Mouse (Mus musculus) limb, embryonic 15.5 days (tissue): ENCODE results near the gene Spsb2. TPM values are rescaled to one million over a fixed set of nuclear protein-coding genes. Genes with fewer than 3 reads are reported as not detected.
A peak's percentile ranks its signal among the peaks of the same experiment; 100 is the strongest.

Experiments used
- ATAC-seq: fragments of 200-750 bp; cut with Nextera tagmentation; 2 replicates; pipeline ENCODE4 v1.8.0; 2017; ENCODE audit warnings: low read depth, moderate TSS enrichment; ENCODE audit not compliant: insufficient number of reproducible peaks, low FRiP score, low TSS enrichment
- H3K27ac ChIP-seq: fragments of 300-500 bp; sonication (generic); 2 replicates; pipeline ENCODE4 v1.5.1; 2015; ENCODE audit warnings: moderate library complexity, mild to moderate bottlenecking, inconsistent platforms
- H3K27me3 ChIP-seq: fragments of 300-500 bp; sonication (generic); 2 replicates; pipeline ENCODE4 v1.6.1; 2015; ENCODE audit warnings: inconsistent platforms
- H3K36me3 ChIP-seq: fragments of 300-500 bp; sonication (generic); 2 replicates; pipeline ENCODE4 v1.6.1; 2015; ENCODE audit warnings: inconsistent platforms
- H3K4me1 ChIP-seq: fragments of 300-500 bp; sonication (generic); 2 replicates; pipeline ENCODE4 v1.6.1; 2015; ENCODE audit warnings: inconsistent platforms
- H3K4me2 ChIP-seq: fragments of 300-500 bp; sonication (generic); 2 replicates; pipeline ENCODE4 v1.6.1; 2015; ENCODE audit warnings: mild to moderate bottlenecking, inconsistent platforms
- H3K4me3 ChIP-seq: fragments of 300-500 bp; sonication (generic); 2 replicates; pipeline ENCODE4 v1.5.1; 2015; ENCODE audit warnings: mild to moderate bottlenecking, inconsistent platforms
- H3K9ac ChIP-seq: fragments of 300-500 bp; sonication (generic); 2 replicates; pipeline ENCODE4 v1.6.1; 2015; ENCODE audit warnings: inconsistent platforms
- H3K9me3 ChIP-seq: fragments of 300-500 bp; sonication (generic); 2 replicates; pipeline ENCODE4 v1.6.1; 2016; ENCODE audit warnings: inconsistent platforms
- WGBS: fragments of 180-500 bp; shearing (Covaris S2); methylation state at CpG from one replicate; pipeline ENCODE4 v1.1.7; 2015; 5-methylcytosine and 5-hydroxymethylcytosine counted together
- polyA plus RNA-seq: library from polyadenylated mRNA; unstranded; fragments of >200 nt; fragmentation: Nextera tagmentation; extraction: Ambion mirVana; gene quantifications from 2 replicates; pipeline ENCODE4 v1.2.1, GENCODE M21; 2015

The Spsb2 gene
- polyA plus RNA-seq = 14.1 and 15.5 TPM in 2 replicates

DNA sequence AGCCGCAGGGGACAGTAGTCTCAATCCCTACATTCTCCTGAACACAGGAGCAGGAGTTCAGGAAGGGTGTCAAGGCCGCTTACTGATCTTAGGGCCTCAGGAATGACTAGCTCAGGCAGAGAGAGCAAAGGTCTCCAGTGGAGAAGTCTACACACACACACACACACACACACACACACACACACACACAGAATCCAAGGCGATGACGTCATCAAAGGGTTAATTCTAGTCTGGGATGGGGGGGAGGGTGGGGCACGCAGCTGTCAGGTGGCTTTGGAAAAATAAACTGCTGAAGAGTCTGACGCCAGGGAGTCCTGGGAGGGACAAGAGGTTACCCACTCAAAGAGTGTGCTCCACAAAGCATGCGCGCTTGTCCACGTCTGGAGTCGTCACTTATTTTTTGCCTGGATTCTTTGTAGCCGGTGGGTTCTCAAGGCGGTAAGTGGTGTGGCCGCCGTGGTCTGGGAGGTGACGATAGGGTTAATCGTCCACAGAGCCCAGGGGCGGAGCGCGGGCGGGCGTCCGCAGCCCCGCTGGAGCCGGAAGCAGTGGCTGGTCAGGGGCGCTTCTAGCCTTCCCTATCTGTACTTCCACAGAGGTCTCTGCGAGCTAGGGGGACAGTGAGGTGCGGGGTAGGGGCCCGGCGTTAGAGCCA, at the start of gene Spsb2:
TSS of gene Spsb2 (plus strand) at position 304 of the 655 bp plus-strand sequence.
- Histone ChIP-seq H3K4me1 (peaks cover 55% of the 10 kb centered on the region), H3K36me3 (peaks cover 26% of the 10 kb centered on the region), H3K9me3 (no peaks in the 10 kb centered on the region), H3K9ac (peak within 1 kb of the TSS; percentile 58), H3K4me3 (peak within 1 kb of the TSS; percentile 61), H3K27ac (peak within 1 kb of the TSS; percentile 94), H3K27me3 (no peaks in the 10 kb centered on the region), H3K4me2 (peak within 1 kb of the TSS; percentile 95)
- 4% methylated on average over 29 of the region's 29 CpGs for WGBS
- ATAC-seq = peak; percentile 51; the same call in 1 of the 2 replicates

DNA sequence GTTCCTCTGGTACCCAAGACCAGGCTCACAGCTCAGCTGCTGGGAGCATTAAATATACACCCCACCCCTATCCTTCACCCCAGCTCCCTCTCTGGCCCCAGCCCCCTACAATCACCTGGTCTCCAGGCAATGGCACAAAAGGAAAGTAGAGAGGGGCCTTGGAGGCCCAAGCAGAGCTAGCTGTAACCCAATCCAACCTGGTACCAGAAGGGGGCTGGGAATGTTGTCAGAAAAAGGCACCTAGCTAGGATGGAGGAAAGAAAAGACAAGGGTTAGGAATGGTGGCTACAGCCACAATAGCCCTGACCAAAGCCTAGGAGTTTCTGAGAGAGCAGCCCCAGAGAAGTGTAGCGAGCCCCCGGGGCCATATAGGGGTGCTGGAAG, 49.6 kb upstream of the Spsb2 start:
- Histone ChIP-seq H3K9ac (no peak overlapping the region), H3K4me1 (peaks cover 42% of the 10 kb centered on the region), H3K4me2 (peak overlapping the region; percentile 58; the same call in 1 of the 2 replicates), H3K27me3 (0 out of 2 replicates have a peak, but pooled peaks cover 4% of the 10 kb centered on the region), H3K9me3 (no peaks in the 10 kb centered on the region), H3K36me3 (peaks cover 2% of the 10 kb centered on the region; the same call in 1 of the 2 replicates), H3K27ac (peak overlapping the region; percentile 99), H3K4me3 (peak overlapping the region; percentile 3)
- no peak for ATAC-seq
- 41% methylated on average over 2 of the region's 2 CpGs for WGBS

DNA sequence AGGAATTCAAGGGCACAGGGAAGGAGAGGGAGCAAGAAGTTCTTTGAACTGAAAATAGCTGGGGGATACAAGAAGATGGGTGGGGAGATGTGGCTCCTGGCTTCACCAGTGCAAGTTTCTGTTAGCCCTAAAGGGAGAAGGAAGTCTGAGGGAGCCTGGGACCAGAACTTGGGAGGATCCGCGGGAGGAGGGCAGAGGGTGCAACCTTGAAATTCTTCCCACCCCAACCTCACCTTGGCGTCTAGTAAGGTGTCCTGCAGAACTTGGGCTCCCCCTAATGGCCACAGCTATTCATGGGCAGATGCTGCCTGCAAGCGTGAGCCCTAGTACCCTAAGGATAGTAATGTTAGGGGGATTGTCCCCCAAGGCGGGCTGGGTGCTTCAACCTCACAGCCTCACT, 49.2 kb upstream of the Spsb2 start:
- H3K36me3 ChIP-seq = 0 out of 2 replicates have a peak, but pooled peaks cover 2% of the 10 kb centered on the region
- no peak overlapping the region for H3K9ac ChIP-seq
- WGBS = 3% methylated on average over 5 of the region's 5 CpGs
- H3K4me2 ChIP-seq = peak overlapping the region; percentile 58; the same call in 1 of the 2 replicates
- peaks cover 37% of the 10 kb centered on the region for H3K4me1 ChIP-seq
- H3K27ac ChIP-seq = peak overlapping the region; percentile 99
- no peaks in the 10 kb centered on the region for H3K9me3 ChIP-seq
- no peak for ATAC-seq
- 0 out of 2 replicates have a peak, but pooled peaks cover 4% of the 10 kb centered on the region for H3K27me3 ChIP-seq
- peak overlapping the region; percentile 3 for H3K4me3 ChIP-seq

DNA sequence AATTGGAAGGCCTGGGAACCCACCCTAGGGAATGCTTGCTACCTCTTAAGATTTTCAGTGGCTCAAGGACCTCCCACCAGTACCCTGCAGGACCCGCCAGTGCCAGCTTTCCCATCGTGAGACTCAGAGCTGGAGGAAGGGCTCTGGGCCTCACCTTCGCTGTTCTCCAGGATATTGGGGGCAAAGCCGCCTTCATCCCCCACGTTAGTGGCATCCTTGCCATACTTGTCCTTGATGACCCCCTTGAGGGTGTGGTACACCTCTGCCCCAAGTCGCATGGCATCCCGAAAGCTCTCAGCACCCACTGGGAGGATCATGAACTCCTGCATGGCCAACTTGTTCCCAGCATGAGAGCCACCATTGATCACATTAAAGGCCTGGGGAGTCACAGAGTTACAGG, 42.5 kb upstream of the Spsb2 start:
- ATAC-seq = no peak
- Histone ChIP-seq H3K9ac (no peak overlapping the region), H3K36me3 (0 out of 2 replicates have a peak, but pooled peaks cover 4% of the 10 kb centered on the region), H3K4me1 (peaks cover 23% of the 10 kb centered on the region), H3K27me3 (0 out of 2 replicates have a peak, but pooled peaks cover 10% of the 10 kb centered on the region), H3K4me2 (no peak overlapping the region), H3K9me3 (no peaks in the 10 kb centered on the region), H3K4me3 (no peak overlapping the region), H3K27ac (no peak overlapping the region)
- WGBS = 85% methylated on average over 7 of the region's 7 CpGs

DNA sequence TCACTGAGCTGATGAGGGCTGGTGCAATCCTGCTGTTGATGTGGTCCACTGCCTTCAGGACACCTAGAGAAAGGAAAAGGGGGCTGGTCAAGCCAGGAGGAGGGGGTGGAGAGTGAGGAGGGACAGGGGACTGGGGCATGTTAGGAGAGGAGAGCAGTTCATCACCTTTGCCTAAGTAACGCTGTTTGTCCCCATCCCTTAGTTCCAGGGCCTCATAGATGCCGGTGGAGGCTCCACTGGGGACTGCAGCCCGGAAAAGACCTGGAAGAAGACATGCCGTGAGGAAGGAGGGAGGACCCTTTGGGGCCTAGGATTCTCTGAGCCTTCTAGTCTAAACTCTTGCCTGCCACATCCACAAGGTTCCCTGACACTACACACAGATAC, 40.9 kb upstream of the Spsb2 start:
- Histone ChIP-seq H3K4me2 (no peak overlapping the region; the same call in 1 of the 2 replicates), H3K4me3 (no peak overlapping the region), H3K27me3 (0 out of 2 replicates have a peak, but pooled peaks cover 10% of the 10 kb centered on the region), H3K36me3 (0 out of 2 replicates have a peak, but pooled peaks cover 4% of the 10 kb centered on the region), H3K9me3 (no peaks in the 10 kb centered on the region), H3K4me1 (peaks cover 23% of the 10 kb centered on the region), H3K9ac (no peak overlapping the region), H3K27ac (no peak overlapping the region)
- 48% methylated on average over 4 of the region's 4 CpGs for WGBS
- no peak for ATAC-seq

DNA sequence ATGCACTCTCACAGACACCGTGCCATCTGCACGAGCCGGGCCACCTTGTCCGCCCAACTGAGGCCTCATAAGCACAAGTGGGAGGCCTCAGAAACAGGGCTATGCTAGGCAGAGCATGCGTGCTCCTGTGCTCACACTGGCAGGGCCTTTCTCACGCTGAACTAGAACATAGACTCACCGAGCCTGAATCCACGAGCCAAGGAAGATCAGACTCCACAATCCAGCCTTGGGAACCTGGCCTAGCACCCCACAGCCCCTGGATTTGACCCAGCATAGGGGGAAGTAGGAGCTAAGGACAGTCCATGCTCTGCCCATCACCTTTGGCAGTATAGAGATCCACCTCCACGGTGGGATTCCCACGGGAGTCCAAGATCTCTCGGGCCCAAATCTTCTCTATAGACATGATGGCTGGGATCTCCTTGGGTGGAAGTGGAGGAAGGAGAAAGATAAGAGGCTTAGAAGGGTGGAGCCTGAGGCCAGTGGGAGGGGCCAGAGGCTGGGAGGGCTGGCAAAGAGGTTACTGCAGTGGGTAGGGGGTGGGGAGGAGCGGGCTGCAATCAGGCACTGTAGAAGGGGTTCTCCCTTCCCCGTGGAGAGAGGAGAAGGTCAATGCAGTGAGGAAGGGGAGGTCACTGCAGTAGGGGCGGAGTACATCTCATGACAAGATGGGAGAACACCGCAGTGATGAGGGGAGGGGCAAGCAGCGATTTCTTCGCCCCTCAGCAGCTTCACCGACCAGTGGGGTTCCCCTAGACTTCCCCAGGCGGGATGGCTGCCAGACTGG, 40.3 kb upstream of the Spsb2 start:
- 30% methylated on average over 19 of the region's 19 CpGs for WGBS
- ATAC-seq = no peak

DNA sequence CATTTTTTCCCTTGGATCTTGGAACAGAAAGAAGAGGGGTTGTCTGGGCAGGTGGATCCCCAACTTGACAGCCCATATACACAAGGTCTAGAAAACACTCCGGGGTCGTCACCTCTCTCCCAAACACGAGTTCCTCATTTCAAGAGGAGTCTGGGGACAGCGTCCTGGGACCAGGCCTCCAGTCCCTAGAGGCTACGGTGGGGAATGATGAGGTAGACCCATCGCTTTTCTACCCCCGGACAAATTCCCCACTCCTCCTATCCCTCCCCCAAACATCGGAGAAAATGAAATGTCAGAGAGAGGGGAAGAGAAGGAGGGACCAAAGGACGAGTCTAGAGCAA, 39.8 kb upstream of the Spsb2 start:
- H3K27ac ChIP-seq = no peak overlapping the region
- peaks cover 23% of the 10 kb centered on the region for H3K4me1 ChIP-seq
- 6% methylated on average over 9 of the region's 9 CpGs for WGBS
- H3K36me3 ChIP-seq = 0 out of 2 replicates have a peak, but pooled peaks cover 2% of the 10 kb centered on the region
- H3K9me3 ChIP-seq = no peaks in the 10 kb centered on the region
- H3K4me2 ChIP-seq = peak overlapping the region; percentile 95
- H3K27me3 ChIP-seq = 0 out of 2 replicates have a peak, but pooled peaks cover 6% of the 10 kb centered on the region
- H3K9ac ChIP-seq = peak overlapping the region; percentile 60
- H3K4me3 ChIP-seq = peak overlapping the region; percentile 57
- no peak for ATAC-seq

More for the DNA sequence above, 40.3 kb upstream of the Spsb2 start:
- Histone ChIP-seq H3K36me3 (0 out of 2 replicates have a peak, but pooled peaks cover 2% of the 10 kb centered on the region), H3K4me1 (peaks cover 23% of the 10 kb centered on the region), H3K9ac (peak overlapping the region; percentile 60; the same call in 1 of the 2 replicates), H3K4me3 (peak overlapping the region; percentile 57), H3K27me3 (0 out of 2 replicates have a peak, but pooled peaks cover 10% of the 10 kb centered on the region), H3K9me3 (no peaks in the 10 kb centered on the region), H3K4me2 (peak overlapping the region; percentile 95), H3K27ac (no peak overlapping the region)

DNA sequence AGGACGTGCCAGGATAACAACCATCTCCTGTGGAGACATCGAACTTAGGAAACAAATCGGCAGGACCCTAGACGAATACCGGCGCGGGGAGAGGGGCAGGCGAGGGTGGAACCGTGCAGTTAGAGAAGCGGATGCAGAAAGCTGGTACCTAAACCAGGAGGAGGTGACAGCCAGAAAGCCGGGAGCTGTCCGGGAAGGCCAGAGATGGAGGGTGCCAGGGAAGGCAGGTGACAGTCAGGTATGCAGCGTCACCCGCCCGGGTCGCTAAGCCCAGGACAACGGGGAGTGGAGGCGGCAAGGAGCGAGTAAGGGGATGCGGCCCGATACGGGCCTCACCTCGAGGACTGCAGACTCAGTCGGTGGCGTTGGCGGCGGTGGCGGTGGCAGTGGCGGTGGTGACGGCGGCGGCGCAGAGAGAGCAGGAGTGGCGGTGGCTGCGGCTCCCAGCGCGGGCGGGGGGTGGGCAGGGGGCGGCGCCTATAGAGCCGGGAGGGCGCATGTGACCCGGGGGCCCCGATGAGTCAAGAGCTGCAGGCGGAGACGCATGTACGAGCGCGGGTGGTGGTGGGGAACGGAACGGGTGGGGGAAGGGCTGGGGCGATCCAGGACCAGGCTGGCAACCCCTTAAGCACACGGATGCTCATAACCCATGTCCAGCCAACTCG, 39.2 kb upstream of the Spsb2 start, which contains the start of gene Eno2:
TSS of gene Eno2 (minus strand) at position 573 of the 665 bp plus-strand sequence.
- H3K9me3 ChIP-seq = no peaks in the 10 kb centered on the region
- H3K27me3 ChIP-seq = 0 out of 2 replicates have a peak, but pooled peaks cover 6% of the 10 kb centered on the region
- 0 out of 2 replicates have a peak, but pooled peaks cover 2% of the 10 kb centered on the region for H3K36me3 ChIP-seq
- H3K4me2 ChIP-seq = peak within 1 kb of the TSS; percentile 95
- peak within 1 kb of the TSS; percentile 27; the same call in 1 of the 2 replicates for H3K27ac ChIP-seq
- under 1% methylated on average over 54 of the region's 54 CpGs for WGBS
- H3K4me3 ChIP-seq = peak within 1 kb of the TSS; percentile 57
- H3K9ac ChIP-seq = peak within 1 kb of the TSS; percentile 60
- H3K4me1 ChIP-seq = peaks cover 23% of the 10 kb centered on the region
- peak; percentile 69 for ATAC-seq

DNA sequence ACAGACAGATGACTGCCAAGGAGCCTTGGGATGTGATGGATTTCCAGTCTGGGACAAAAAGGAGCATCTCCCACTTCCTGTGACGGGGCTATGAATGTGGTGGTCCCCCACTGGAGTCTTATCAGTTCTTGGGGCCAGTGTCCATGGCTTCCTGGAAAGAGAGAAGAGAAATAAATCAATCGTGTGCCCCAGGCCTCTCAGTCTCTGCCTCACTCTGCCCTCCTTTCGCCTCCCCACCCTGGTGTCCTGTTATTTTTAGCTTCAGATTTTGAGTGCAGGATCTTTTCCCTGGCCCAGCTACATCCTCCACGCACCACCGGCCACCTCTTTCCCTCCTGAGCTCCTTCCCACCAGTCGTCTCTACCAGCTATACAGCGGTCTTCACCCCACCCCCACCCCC, 38.4 kb upstream of the Spsb2 start:
- ATAC-seq = no peak
- Histone ChIP-seq H3K4me3 (peak overlapping the region; percentile 57), H3K27me3 (0 out of 2 replicates have a peak, but pooled peaks cover 6% of the 10 kb centered on the region), H3K27ac (no peak overlapping the region), H3K4me1 (peaks cover 23% of the 10 kb centered on the region), H3K36me3 (0 out of 2 replicates have a peak, but pooled peaks cover 2% of the 10 kb centered on the region), H3K4me2 (peak overlapping the region; percentile 95), H3K9me3 (no peaks in the 10 kb centered on the region), H3K9ac (peak overlapping the region; percentile 60; the same call in 1 of the 2 replicates)
- WGBS = 72% methylated on average over 7 of the region's 7 CpGs

DNA sequence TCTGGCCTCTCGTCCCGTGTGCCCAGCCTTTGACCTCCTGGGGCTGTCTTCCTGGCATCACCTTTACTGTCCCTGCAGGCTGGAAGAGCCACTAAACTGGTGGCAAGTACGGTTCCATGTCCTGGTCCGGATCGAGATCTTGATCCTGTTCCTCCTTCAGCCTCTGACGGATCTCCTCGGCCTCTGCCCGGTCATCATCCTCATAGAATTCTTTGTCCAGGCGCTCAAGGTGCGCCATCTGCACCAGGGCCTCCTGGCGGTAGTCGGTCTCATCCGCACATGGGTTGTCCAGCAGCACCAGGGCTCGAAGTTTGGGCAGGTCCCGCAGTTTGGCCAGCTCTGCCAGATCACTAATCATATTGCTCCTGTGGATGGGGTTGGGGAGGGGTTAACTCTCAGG, 38.0 kb upstream of the Spsb2 start:
- 89% methylated on average over 15 of the region's 15 CpGs for WGBS
- H3K9me3 ChIP-seq = no peaks in the 10 kb centered on the region
- H3K4me3 ChIP-seq = no peak overlapping the region
- H3K27ac ChIP-seq = no peak overlapping the region
- H3K9ac ChIP-seq = no peak overlapping the region
- H3K27me3 ChIP-seq = 0 out of 2 replicates have a peak, but pooled peaks cover 6% of the 10 kb centered on the region
- no peak overlapping the region for H3K4me2 ChIP-seq
- H3K4me1 ChIP-seq = peaks cover 23% of the 10 kb centered on the region
- 0 out of 2 replicates have a peak, but pooled peaks cover 2% of the 10 kb centered on the region for H3K36me3 ChIP-seq
- ATAC-seq = no peak
